Mouse (Mus musculus) hindbrain, embryonic 12.5 days (tissue): Measurements from ENCODE around the gene Csmd2. TPM values are rescaled to one million over a fixed set of nuclear protein-coding genes. Genes with fewer than 3 reads are reported as not detected.
A peak's percentile ranks its signal among the peaks of the same experiment; 100 is the strongest.
"Not testable (repeated sequence)": the region's sequence is repeated elsewhere in the genome, so short reads cannot be mapped to it uniquely, and the experiment has no call there.

Source experiments
- ATAC-seq: fragments of 200-750 bp; cut with Nextera tagmentation; 2 replicates; pipeline ENCODE4 v1.8.0; 2017; ENCODE audit warnings: moderate TSS enrichment; ENCODE audit not compliant: low FRiP score
- H3K27ac ChIP-seq: fragments of 300-500 bp; sonication (generic); 2 replicates; pipeline ENCODE4 v1.5.1; 2016; ENCODE audit warnings: mild to moderate bottlenecking
- H3K27me3 ChIP-seq: fragments of 300-500 bp; sonication (generic); 2 replicates; pipeline ENCODE4 v1.6.1; 2016; ENCODE audit warnings: mild to moderate bottlenecking
- H3K36me3 ChIP-seq: fragments of 300-500 bp; sonication (generic); 2 replicates; pipeline ENCODE4 v1.6.1; 2016; ENCODE audit warnings: mild to moderate bottlenecking
- H3K4me1 ChIP-seq: fragments of 300-500 bp; sonication (generic); 2 replicates; pipeline ENCODE4 v1.6.1; 2016
- H3K4me2 ChIP-seq: fragments of 300-500 bp; sonication (generic); replicated peaks from 2 replicates; pipeline ENCODE4 v1.6.1; 2016; ENCODE audit warnings: mild to moderate bottlenecking
- H3K4me3 ChIP-seq: fragments of 300-500 bp; sonication (generic); 2 replicates; pipeline ENCODE4 v1.5.1; 2016; ENCODE audit warnings: mild to moderate bottlenecking
- H3K9ac ChIP-seq: fragments of 300-500 bp; sonication (generic); 2 replicates; pipeline ENCODE4 v1.6.1; 2016; ENCODE audit warnings: mild to moderate bottlenecking, moderate library complexity
- H3K9me3 ChIP-seq: fragments of 300-500 bp; sonication (generic); replicated peaks from 2 replicates; pipeline ENCODE4 v1.6.1; 2016; ENCODE audit warnings: mild to moderate bottlenecking
- WGBS: fragments of 180-500 bp; shearing (Covaris S2); methylation state at CpG from one replicate; pipeline ENCODE4 v1.1.7; 2016; 5-methylcytosine and 5-hydroxymethylcytosine counted together
- polyA plus RNA-seq: library from polyadenylated mRNA; unstranded; fragments of >200 nt; fragmentation: Nextera tagmentation; extraction: Ambion mirVana; gene quantifications from 2 replicates; pipeline ENCODE4 v1.2.1, GENCODE M21; 2016

The Csmd2 gene
- polyA plus RNA-seq, 1 experiment from 2014 or later = 5.4 TPM

GRCm38 (mm10) chr4:128593286-128593685 is 605.6 kb downstream of the Csmd2 start:
- Histone ChIP-seq H3K4me3 (no peak overlapping the region), H3K4me1 (no peaks in the 10 kb centered on the region), H3K27ac (no peak overlapping the region), H3K4me2 (no peak overlapping the region), H3K9ac (no peak overlapping the region), H3K36me3 (peaks cover 44% of the 10 kb centered on the region), H3K27me3 (no peaks in the 10 kb centered on the region), H3K9me3 (no peaks in the 10 kb centered on the region)
- ATAC-seq = no peak
- WGBS = 96% methylated on average over 4 of the region's 4 CpGs

- H3K4me2 ChIP-seq = no peak overlapping the region
- H3K9me3 ChIP-seq = no peaks in the 10 kb centered on the region
- no peak for ATAC-seq
- no peak overlapping the region for H3K27ac ChIP-seq
- H3K4me3 ChIP-seq = no peak overlapping the region
- H3K27me3 ChIP-seq = no peaks in the 10 kb centered on the region
- H3K4me1 ChIP-seq = no peaks in the 10 kb centered on the region
- H3K36me3 ChIP-seq = peaks cover 39% of the 10 kb centered on the region
- 92% methylated on average over 5 of the region's 5 CpGs for WGBS
- no peak overlapping the region for H3K9ac ChIP-seq
These were observed 606.4 kb downstream of the Csmd2 start for GRCm38 (mm10) chr4:128594062-128594461.

GRCm38 (mm10) chr4:128597801-128598560 is 610.3 kb downstream of the Csmd2 start:
- H3K4me1 ChIP-seq = no peaks in the 10 kb centered on the region
- peaks cover 28% of the 10 kb centered on the region for H3K36me3 ChIP-seq
- no peak overlapping the region for H3K4me3 ChIP-seq
- H3K27me3 ChIP-seq = no peaks in the 10 kb centered on the region
- no peak overlapping the region for H3K9ac ChIP-seq
- no peak overlapping the region for H3K27ac ChIP-seq
- H3K9me3 ChIP-seq = no peaks in the 10 kb centered on the region
- 94% methylated on average over 12 of the region's 12 CpGs for WGBS
- no peak for ATAC-seq
- no peak overlapping the region for H3K4me2 ChIP-seq

- no peaks in the 10 kb centered on the region for H3K27me3 ChIP-seq
- H3K9ac ChIP-seq = no peak overlapping the region
- no peak for ATAC-seq
- H3K4me2 ChIP-seq = no peak overlapping the region
- H3K36me3 ChIP-seq = peaks cover 28% of the 10 kb centered on the region
- no peak overlapping the region for H3K27ac ChIP-seq
- H3K4me3 ChIP-seq = no peak overlapping the region
- WGBS = 92% methylated on average over 7 of the region's 7 CpGs
- no peaks in the 10 kb centered on the region for H3K9me3 ChIP-seq
- H3K4me1 ChIP-seq = peaks cover 20% of the 10 kb centered on the region
These were observed 618.9 kb downstream of the Csmd2 start for GRCm38 (mm10) chr4:128606586-128606985.

GRCm38 (mm10) chr4:128607661-128608060 is 620.0 kb downstream of the Csmd2 start:
- no peak for ATAC-seq
- Histone ChIP-seq H3K4me2 (no peak overlapping the region), H3K27ac (no peak overlapping the region), H3K9me3 (no peaks in the 10 kb centered on the region), H3K4me3 (no peak overlapping the region), H3K36me3 (peaks cover 19% of the 10 kb centered on the region), H3K9ac (no peak overlapping the region), H3K27me3 (no peaks in the 10 kb centered on the region), H3K4me1 (peaks cover 20% of the 10 kb centered on the region)
- WGBS = 85% methylated on average over 11 of the region's 11 CpGs

DNA sequence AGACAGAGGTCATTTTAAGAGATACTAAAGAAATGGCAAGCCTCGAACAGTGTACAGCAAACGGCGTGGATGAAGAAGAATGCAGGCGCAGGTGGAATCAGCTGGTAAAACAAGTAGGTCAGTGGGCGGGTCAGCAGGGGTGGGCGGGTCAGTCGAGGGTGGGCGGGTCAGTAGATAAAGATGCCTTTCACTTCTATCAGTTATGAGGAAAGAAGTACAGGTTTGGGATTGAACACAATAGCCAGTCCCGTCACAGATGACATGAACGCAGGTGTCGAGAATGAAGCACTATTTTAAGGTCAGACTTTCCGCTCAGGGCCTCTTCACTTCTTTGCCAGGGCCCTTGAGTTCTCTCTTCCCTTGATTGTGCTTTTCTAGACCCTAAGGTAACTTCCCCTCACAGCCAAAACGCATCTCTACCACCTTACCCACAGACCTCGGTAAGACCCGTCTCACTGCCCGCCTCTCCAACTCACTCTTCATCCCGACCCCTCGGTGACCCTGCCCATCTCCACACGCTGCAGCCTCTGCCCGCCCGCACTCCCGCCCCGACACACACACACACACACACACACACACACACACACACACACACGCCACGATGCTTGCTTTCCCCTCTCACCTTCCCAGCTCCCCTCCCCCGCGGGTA is 621.7 kb downstream of the Csmd2 start:
- peaks cover 20% of the 10 kb centered on the region for H3K4me1 ChIP-seq
- H3K9me3 ChIP-seq = no peaks in the 10 kb centered on the region
- peak overlapping the region; percentile 66 for H3K4me3 ChIP-seq
- peak overlapping the region; percentile 67 for H3K4me2 ChIP-seq
- peaks cover 2% of the 10 kb centered on the region for H3K36me3 ChIP-seq
- no peaks in the 10 kb centered on the region for H3K27me3 ChIP-seq
- no peak; the same call in 1 of the 2 replicates for ATAC-seq
- WGBS = 10% methylated on average over 27 of the region's 27 CpGs
- peak overlapping the region; percentile 80 for H3K9ac ChIP-seq
- peak overlapping the region; percentile 25; the same call in 1 of the 2 replicates for H3K27ac ChIP-seq

- WGBS = under 1% methylated on average over 24 of the region's 24 CpGs
- H3K27ac ChIP-seq = peak within 1 kb of the TSS; percentile 25; the same call in 1 of the 2 replicates
- no peaks in the 10 kb centered on the region for H3K27me3 ChIP-seq
- peak within 1 kb of the TSS; percentile 80 for H3K9ac ChIP-seq
- H3K4me2 ChIP-seq = peak within 1 kb of the TSS; percentile 67
- H3K4me3 ChIP-seq = peak within 1 kb of the TSS; percentile 66
- no peaks in the 10 kb centered on the region for H3K36me3 ChIP-seq
- peak; percentile 98 for ATAC-seq
- no peaks in the 10 kb centered on the region for H3K9me3 ChIP-seq
- peaks cover 20% of the 10 kb centered on the region for H3K4me1 ChIP-seq
These were observed 622.3 kb downstream of the Csmd2 start, which contains the start of gene Zscan20 for GRCm38 (mm10) chr4:128609925-128610402. TSS of gene Zscan20 (minus strand) at chr4:128610098.

GRCm38 (mm10) chr4:128610706-128611105 is 623.0 kb downstream of the Csmd2 start:
- H3K4me1 ChIP-seq = peaks cover 20% of the 10 kb centered on the region
- H3K9ac ChIP-seq = no peak overlapping the region
- H3K9me3 ChIP-seq = no peaks in the 10 kb centered on the region
- no peaks in the 10 kb centered on the region for H3K36me3 ChIP-seq
- no peaks in the 10 kb centered on the region for H3K27me3 ChIP-seq
- H3K4me3 ChIP-seq = no peak overlapping the region
- 31% methylated on average over 10 of the region's 10 CpGs for WGBS
- H3K27ac ChIP-seq = no peak overlapping the region
- H3K4me2 ChIP-seq = peak overlapping the region; percentile 67
- ATAC-seq = no peak

DNA sequence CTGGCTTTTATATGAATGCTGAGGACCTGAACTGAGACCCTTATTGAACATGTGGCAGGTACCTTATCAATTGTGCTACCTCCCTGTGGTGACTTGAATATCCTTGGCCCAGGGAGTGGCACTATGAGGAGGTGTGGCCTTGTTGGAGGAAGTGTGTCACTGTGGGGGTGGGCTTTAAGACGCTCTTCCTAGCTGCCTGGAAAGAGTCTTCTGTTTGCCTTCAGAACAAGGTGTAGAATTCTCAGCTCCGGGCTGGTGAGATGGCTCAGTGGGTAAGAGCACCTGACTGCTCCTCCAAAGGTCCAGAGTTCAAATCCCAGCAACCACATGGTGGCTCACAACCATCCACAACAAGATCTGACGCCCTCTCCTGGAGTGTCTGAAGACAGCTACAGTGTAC is 624.1 kb downstream of the Csmd2 start:
- not testable (repeated sequence) for H3K36me3 ChIP-seq, ATAC-seq, H3K9ac ChIP-seq, H3K4me3 ChIP-seq, H3K27ac ChIP-seq, H3K27me3 ChIP-seq, H3K4me2 ChIP-seq, H3K9me3 ChIP-seq
- WGBS = 86% methylated on average over 3 of the region's 3 CpGs
- peaks cover 20% of the 10 kb centered on the region for H3K4me1 ChIP-seq

DNA sequence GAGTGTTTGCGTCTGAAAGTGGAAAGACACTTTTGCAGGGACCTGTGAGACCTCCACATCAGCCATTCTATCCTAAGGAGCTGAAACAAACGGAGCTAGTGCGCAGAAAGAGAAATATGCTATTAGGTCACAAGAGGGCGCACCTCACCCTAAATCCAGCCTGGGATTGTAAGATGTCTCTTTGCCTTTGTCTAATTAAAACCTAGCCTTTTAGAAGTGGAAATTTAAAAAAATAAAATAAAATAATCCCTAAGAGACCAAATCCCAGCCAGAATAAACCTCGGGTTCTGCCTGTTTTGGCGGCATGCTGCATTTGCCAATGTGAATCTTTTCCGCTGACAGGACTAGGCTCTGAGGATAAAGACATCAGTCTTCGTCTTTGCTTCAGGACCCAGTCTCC is 625.7 kb downstream of the Csmd2 start:
- no peak for ATAC-seq
- peaks cover 18% of the 10 kb centered on the region for H3K4me1 ChIP-seq
- H3K9ac ChIP-seq = no peak overlapping the region
- 24% methylated on average over 8 of the region's 8 CpGs for WGBS
- H3K9me3 ChIP-seq = no peaks in the 10 kb centered on the region
- no peak overlapping the region for H3K27ac ChIP-seq
- no peak overlapping the region for H3K4me3 ChIP-seq
- H3K36me3 ChIP-seq = no peaks in the 10 kb centered on the region
- H3K4me2 ChIP-seq = no peak overlapping the region
- H3K27me3 ChIP-seq = 0 out of 2 replicates have a peak, but pooled peaks cover 2% of the 10 kb centered on the region

GRCm38 (mm10) chr4:128615761-128616160 is 628.1 kb downstream of the Csmd2 start:
- H3K4me2 ChIP-seq = no peak overlapping the region
- no peaks in the 10 kb centered on the region for H3K36me3 ChIP-seq
- H3K27ac ChIP-seq = no peak overlapping the region
- no peaks in the 10 kb centered on the region for H3K9me3 ChIP-seq
- no peak for ATAC-seq
- H3K9ac ChIP-seq = no peak overlapping the region
- 0 out of 2 replicates have a peak, but pooled peaks cover 2% of the 10 kb centered on the region for H3K27me3 ChIP-seq
- peaks cover 6% of the 10 kb centered on the region; the same call in 1 of the 2 replicates for H3K4me1 ChIP-seq
- 89% methylated on average over 14 of the region's 14 CpGs for WGBS
- H3K4me3 ChIP-seq = no peak overlapping the region
